Mouse (Mus musculus): ENCODE measurements around the gene Lyz2. TPM values are rescaled to one million over a fixed set of nuclear protein-coding genes. Genes with fewer than 3 reads are reported as not detected.
"Not testable (repeated sequence)": the region's sequence is repeated elsewhere in the genome, so short reads cannot be mapped to it uniquely, and the experiment has no call there.

Gene Lyz2
- polyA plus RNA-seq, 1 experiment from 2014 or later, result 207 TPM

DNA sequence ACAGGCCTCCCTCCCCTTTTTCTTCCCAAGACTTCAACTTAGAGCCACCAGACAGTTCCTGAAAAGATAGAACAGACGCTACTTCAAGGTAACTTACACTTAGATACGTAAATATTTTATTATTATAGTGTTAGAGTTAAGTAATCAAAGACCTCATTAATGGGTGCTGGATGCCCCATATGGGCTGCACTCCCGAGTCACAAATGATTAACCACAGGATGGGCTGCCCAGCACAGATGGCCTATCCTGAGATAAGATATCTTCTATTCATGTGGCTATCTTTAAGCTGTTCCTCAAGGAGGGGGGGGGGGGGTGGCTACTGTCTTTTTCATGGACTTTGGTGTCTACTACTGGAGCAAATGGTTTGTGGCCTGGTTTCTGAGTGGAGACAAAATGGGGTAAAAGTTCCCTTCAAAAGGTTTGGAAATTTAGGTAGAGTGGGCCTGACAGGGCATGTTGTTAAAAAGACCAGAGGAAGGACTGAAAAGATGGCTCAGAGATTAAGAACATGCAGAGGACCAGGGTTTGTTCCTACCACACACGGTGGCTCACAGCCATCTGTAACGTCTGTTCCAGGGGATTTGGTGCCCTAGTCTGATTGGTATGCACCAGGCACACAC, 17.9 kb upstream of the Lyz2 start:
- Histone ChIP-seq H3K4me2 (ENCODE audit: low read depth, low read length) (no peak overlapping the region), H3K27ac (ENCODE audit: low read length) (no peak overlapping the region), H3K36me3 (ENCODE audit: control insufficient read depth, insufficient read depth, low read length) (no peaks in the 10 kb centered on the region), H3K4me1 (replicated peaks; ENCODE audit: control insufficient read depth, insufficient read depth, low read length) (no peaks in the 10 kb centered on the region), H3K27me3 (ENCODE audit: control insufficient read depth, insufficient read depth, low read depth, low read length) (no peaks in the 10 kb centered on the region), H3K9me3 (ENCODE audit: control insufficient read depth, low read length) (no peaks in the 10 kb centered on the region), H3K4me3 (ENCODE audit: low read length) (no peak overlapping the region), H3K9ac (ENCODE audit: low read length) (no peak overlapping the region)
- ATAC-seq (ENCODE audit: low read depth), result no peak
- 74% methylated on average over 5 of the region's 5 CpGs for WGBS

GRCm38 (mm10) chr10:117299106-117299505, 17.0 kb upstream of the Lyz2 start:
- WGBS, result 80% methylated on average over 4 of the region's 4 CpGs
- no peak overlapping the region for H3K27ac ChIP-seq (ENCODE audit: low read length)
- no peak overlapping the region for H3K4me2 ChIP-seq (ENCODE audit: low read depth, low read length)
- no peaks in the 10 kb centered on the region for H3K9me3 ChIP-seq (ENCODE audit: control insufficient read depth, low read length)
- no peaks in the 10 kb centered on the region for H3K36me3 ChIP-seq (ENCODE audit: control insufficient read depth, insufficient read depth, low read length)
- H3K4me3 ChIP-seq (ENCODE audit: low read length), result no peak overlapping the region
- no peak for ATAC-seq (ENCODE audit: low read depth)
- H3K27me3 ChIP-seq (ENCODE audit: control insufficient read depth, insufficient read depth, low read depth, low read length), result no peaks in the 10 kb centered on the region
- H3K4me1 ChIP-seq (replicated peaks; ENCODE audit: control insufficient read depth, insufficient read depth, low read length), result no peaks in the 10 kb centered on the region
- no peak overlapping the region for H3K9ac ChIP-seq (ENCODE audit: low read length)

GRCm38 (mm10) chr10:117298336-117298735, 16.2 kb upstream of the Lyz2 start:
- ATAC-seq (ENCODE audit: low read depth), result no peak
- Histone ChIP-seq H3K4me1 (replicated peaks; ENCODE audit: control insufficient read depth, insufficient read depth, low read length) (no peaks in the 10 kb centered on the region), H3K4me2 (ENCODE audit: low read depth, low read length) (no peak overlapping the region), H3K9ac (ENCODE audit: low read length) (no peak overlapping the region), H3K9me3 (ENCODE audit: control insufficient read depth, low read length) (no peaks in the 10 kb centered on the region), H3K27me3 (ENCODE audit: control insufficient read depth, insufficient read depth, low read depth, low read length) (no peaks in the 10 kb centered on the region), H3K36me3 (ENCODE audit: control insufficient read depth, insufficient read depth, low read length) (no peaks in the 10 kb centered on the region), H3K27ac (ENCODE audit: low read length) (no peak overlapping the region), H3K4me3 (ENCODE audit: low read length) (no peak overlapping the region)
- 81% methylated on average over 6 of the region's 6 CpGs for WGBS

- Histone ChIP-seq H3K36me3 (ENCODE audit: control insufficient read depth, insufficient read depth, low read length) (no peaks in the 10 kb centered on the region), H3K9ac (ENCODE audit: low read length) (no peak within 1 kb of the TSS), H3K27me3 (ENCODE audit: control insufficient read depth, insufficient read depth, low read depth, low read length) (no peaks in the 10 kb centered on the region), H3K4me2 (ENCODE audit: low read depth, low read length) (no peak within 1 kb of the TSS), H3K9me3 (ENCODE audit: control insufficient read depth, low read length) (no peaks in the 10 kb centered on the region), H3K27ac (ENCODE audit: low read length) (no peak within 1 kb of the TSS), H3K4me1 (replicated peaks; ENCODE audit: control insufficient read depth, insufficient read depth, low read length) (no peaks in the 10 kb centered on the region), H3K4me3 (ENCODE audit: low read length) (no peak within 1 kb of the TSS)
- WGBS, result 57% methylated on average over 5 of the region's 5 CpGs
- ATAC-seq (ENCODE audit: low read depth), result no peak
Measured at GRCm38 (mm10) chr10:117292671-117293070, 10.6 kb upstream of the Lyz2 start, which contains the start of gene Lyz1. Gene Lyz1, minus strand, starts transcription at chr10:117292868.

GRCm38 (mm10) chr10:117290936-117291335, 8.8 kb upstream of the Lyz2 start:
- not testable (repeated sequence) for H3K36me3 ChIP-seq (ENCODE audit: control insufficient read depth, insufficient read depth, low read length); ATAC-seq (ENCODE audit: low read depth); H3K4me1 ChIP-seq (replicated peaks; ENCODE audit: control insufficient read depth, insufficient read depth, low read length); H3K27ac ChIP-seq (ENCODE audit: low read length); H3K4me3 ChIP-seq (ENCODE audit: low read length); H3K9ac ChIP-seq (ENCODE audit: low read length); H3K27me3 ChIP-seq (ENCODE audit: control insufficient read depth, insufficient read depth, low read depth, low read length); H3K9me3 ChIP-seq (ENCODE audit: control insufficient read depth, low read length); H3K4me2 ChIP-seq (ENCODE audit: low read depth, low read length)
- WGBS, result 88% methylated on average over 6 of the region's 6 CpGs

DNA sequence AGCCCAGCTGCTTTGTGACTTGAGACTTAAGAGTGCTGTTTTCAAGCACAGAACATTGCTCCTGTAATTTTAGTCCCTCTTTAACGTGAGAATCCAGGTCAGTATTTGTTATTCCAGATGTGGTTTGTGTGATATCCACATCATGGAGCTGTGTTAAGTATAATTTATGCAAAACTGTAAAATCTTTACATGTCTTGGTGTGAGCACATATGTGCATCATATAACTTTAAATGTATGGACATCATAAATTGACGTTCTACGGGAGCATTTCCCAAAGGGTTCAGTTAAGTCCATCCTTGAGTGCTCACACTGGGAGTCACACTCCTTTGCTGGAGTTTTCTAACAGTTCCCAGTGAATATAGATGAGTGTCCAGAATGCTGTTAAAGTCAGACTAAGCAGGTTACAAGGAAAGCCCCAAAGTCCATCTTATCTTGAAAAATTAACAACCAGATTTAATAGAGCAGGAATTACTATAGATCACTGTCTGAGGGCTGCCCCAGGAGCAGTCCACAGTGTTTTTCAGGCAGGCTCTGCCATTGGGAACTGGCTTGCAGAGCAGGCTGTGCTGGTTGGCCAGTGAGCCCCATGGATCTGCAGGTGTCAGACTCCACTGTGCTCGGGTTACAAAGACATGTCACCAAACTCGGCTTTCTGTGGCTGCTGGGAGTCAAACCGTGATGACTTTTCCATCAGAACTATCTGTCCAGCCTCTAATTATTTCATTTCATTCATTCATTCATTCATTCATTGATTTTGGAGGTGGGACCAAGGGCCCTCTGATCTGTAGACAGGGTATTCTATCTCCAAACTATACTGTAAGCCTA, 8.1 kb upstream of the Lyz2 start:
- Histone ChIP-seq H3K27ac (ENCODE audit: low read length) (no peak overlapping the region), H3K9me3 (ENCODE audit: control insufficient read depth, low read length) (no peaks in the 10 kb centered on the region)

DNA sequence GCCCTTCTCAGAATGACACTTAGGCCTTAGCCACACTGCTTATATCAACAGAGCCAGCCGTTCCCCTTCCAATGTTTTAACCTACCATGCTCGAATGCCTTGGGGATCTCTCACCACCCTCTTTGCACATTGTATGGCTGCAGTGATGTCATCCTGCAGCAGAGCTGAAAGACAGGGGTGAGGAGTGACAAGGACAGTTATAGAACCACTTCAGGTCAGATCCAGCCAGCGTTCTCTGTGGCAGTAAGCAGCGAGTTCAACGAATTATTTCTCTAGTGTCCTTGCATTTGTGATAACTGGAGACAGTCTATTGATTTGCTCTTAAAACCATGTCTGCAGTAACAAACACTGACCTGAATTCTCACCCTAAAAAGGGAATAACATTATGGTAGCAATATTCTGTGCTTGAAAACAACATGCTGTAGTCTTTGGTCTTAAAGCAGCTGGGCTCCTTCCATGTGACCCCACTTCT, 6.9 kb upstream of the Lyz2 start:
- not testable (repeated sequence) for H3K9ac ChIP-seq (ENCODE audit: low read length); H3K9me3 ChIP-seq (ENCODE audit: control insufficient read depth, low read length); H3K36me3 ChIP-seq (ENCODE audit: control insufficient read depth, insufficient read depth, low read length); H3K27me3 ChIP-seq (ENCODE audit: control insufficient read depth, insufficient read depth, low read depth, low read length); H3K4me2 ChIP-seq (ENCODE audit: low read depth, low read length); H3K4me1 ChIP-seq (replicated peaks; ENCODE audit: control insufficient read depth, insufficient read depth, low read length); ATAC-seq (ENCODE audit: low read depth); H3K4me3 ChIP-seq (ENCODE audit: low read length); H3K27ac ChIP-seq (ENCODE audit: low read length)
- 61% methylated on average over 5 of the region's 5 CpGs for WGBS

More for the DNA sequence above, 8.1 kb upstream of the Lyz2 start:
- Histone ChIP-seq H3K36me3 (ENCODE audit: control insufficient read depth, insufficient read depth, low read length) (no peaks in the 10 kb centered on the region), H3K4me2 (ENCODE audit: low read depth, low read length) (no peak overlapping the region), H3K4me3 (ENCODE audit: low read length) (no peak overlapping the region), H3K27me3 (ENCODE audit: control insufficient read depth, insufficient read depth, low read depth, low read length) (no peaks in the 10 kb centered on the region), H3K4me1 (replicated peaks; ENCODE audit: control insufficient read depth, insufficient read depth, low read length) (no peaks in the 10 kb centered on the region), H3K9ac (ENCODE audit: low read length) (no peak overlapping the region)
- no peak for ATAC-seq (ENCODE audit: low read depth)
- WGBS, result 42% methylated on average over 6 of the region's 6 CpGs

- Histone ChIP-seq H3K4me2 (ENCODE audit: low read depth, low read length) (no peak overlapping the region), H3K9ac (ENCODE audit: low read length) (no peak overlapping the region), H3K36me3 (ENCODE audit: control insufficient read depth, insufficient read depth, low read length) (no peaks in the 10 kb centered on the region), H3K27ac (ENCODE audit: low read length) (no peak overlapping the region), H3K4me1 (replicated peaks; ENCODE audit: control insufficient read depth, insufficient read depth, low read length) (no peaks in the 10 kb centered on the region), H3K9me3 (ENCODE audit: control insufficient read depth, low read length) (no peaks in the 10 kb centered on the region), H3K4me3 (ENCODE audit: low read length) (no peak overlapping the region), H3K27me3 (ENCODE audit: control insufficient read depth, insufficient read depth, low read depth, low read length) (no peaks in the 10 kb centered on the region)
- no peak for ATAC-seq (ENCODE audit: low read depth)
- WGBS, result 89% methylated on average over 9 of the region's 9 CpGs
Measured at GRCm38 (mm10) chr10:117288197-117289033, 6.3 kb upstream of the Lyz2 start.
